Mouse (Mus musculus): ENCODE data around the gene Tcf7l2.

DNA sequence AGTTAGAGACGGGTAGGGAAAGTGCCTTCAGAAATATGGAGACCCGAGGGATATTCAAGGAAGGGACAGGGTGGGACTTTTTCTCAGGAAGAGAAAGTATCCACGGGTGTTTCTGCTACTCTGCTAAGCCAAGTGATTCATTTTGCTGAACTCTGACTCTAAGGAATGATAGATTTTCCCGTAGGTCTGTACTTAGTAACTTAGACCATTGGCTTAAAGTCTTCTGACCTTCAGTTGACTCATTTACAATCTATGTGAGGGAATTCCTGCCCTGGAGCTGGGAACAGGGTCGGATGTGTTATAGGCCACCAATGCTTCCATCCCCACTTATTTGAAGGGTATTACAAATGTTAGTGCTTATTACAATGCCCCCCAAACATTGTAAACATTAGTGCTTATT lies 29.9 kb upstream of the Tcf7l2 start:
- TF ChIP-seq TAL1 (IDR thresholded peaks at IDR 0.05; ENCODE audit: low read length) (no peak), GATA1 (IDR thresholded peaks at IDR 0.05; ENCODE audit: low read length) (no peak)
